8 mouse cellular contexts compared by ENCODE assay signal in the genomic region with DNA sequence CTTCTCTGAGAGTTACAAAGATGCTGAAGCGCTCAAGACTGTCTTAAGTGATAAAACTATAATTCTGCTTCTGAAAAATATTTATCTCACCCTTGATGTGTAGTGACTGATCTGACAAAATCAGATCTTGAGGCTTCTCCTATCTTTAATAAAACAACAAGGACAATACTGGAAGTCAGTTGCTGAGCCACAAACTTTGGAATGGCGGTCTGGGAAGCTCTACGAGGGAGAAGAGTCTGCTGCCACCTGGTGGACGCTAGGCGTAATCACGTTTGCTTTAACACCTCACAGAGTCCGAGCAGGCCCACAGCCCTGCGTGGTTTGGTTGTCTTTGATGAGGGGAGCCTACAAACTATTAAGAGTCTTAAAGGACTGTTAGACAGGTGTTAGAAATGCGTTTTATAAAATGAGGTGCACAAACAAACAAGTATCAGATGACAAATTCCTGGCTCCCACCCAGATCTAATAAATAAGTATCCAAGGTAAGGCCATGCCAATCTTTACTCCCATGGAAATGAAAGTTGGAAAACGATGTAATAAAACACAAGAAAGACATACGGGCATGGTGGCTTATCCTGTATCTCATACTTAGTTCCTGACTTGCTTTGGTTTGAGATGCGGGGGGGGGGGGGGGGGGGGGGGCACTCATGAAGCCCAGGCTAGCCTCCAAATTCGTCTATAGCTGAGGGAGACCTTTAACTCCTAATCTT.
A peak's percentile ranks its signal among the peaks of the same experiment; 100 is the strongest.
DNase-seq lines count a peak whose midpoint lies in the region; ATAC-seq and TF ChIP-seq lines count a peak whose summit lies in the region.

No protein-coding gene starts in this region.

- WGBS in intestine, embryonic 16.5 days = 26% methylated on average over 12 of the region's 13 CpGs
- 29% methylated on average over 12 of the region's 13 CpGs for WGBS in midbrain, embryonic 12.5 days
- WGBS in small intestine, adult 2 months = 20% methylated on average over 13 of the region's 13 CpGs

- peak; percentile 75 for ATAC-seq in intestine, embryonic 16.5 days
- peak; percentile 87 for ATAC-seq in midbrain, embryonic 12.5 days (ENCODE audit: low FRiP score, low read depth)

- TF ChIP-seq POLR2A in small intestine, adult 2 months (IDR thresholded peaks at IDR 0.05; ENCODE audit: low read depth, low read length) = no peak

- H3K27ac ChIP-seq in intestine, embryonic 16.5 days (ENCODE audit: low read length) = no peak overlapping the region
- no peak overlapping the region for H3K27ac ChIP-seq in midbrain, embryonic 12.5 days (replicated peaks)
- no peak overlapping the region for H3K27ac ChIP-seq in small intestine, adult 2 months (ENCODE audit: insufficient read depth, low read depth, low read length)

- H3K9ac ChIP-seq in intestine, embryonic 16.5 days (ENCODE audit: low read depth, low read length) = no peak overlapping the region
- H3K9ac ChIP-seq in midbrain, embryonic 12.5 days (replicated peaks) = no peak overlapping the region

- intact Hi-C loops in gastrocnemius, postnatal 14 days (cut with DNase I; ENCODE audit: low total_unique reads) = loop anchor here (5.0 to 10.0 kb wide), 2 partner anchors 129 to 161 kb away; no protein-coding TSS in a partner anchor
- intact Hi-C loops in left cerebral cortex, postnatal 10 days (cut with DNase I) = loop anchor here (5.0 kb wide), 2 partner anchors 121 to 166 kb away; partner anchors contain the start of gene Usp53

- no peak overlapping the region for H3K4me2 ChIP-seq in intestine, embryonic 16.5 days (ENCODE audit: low read depth, low read length)
- no peak overlapping the region for H3K4me2 ChIP-seq in midbrain, embryonic 12.5 days (replicated peaks)

- H3K4me1 ChIP-seq in intestine, embryonic 16.5 days (ENCODE audit: control insufficient read depth, insufficient read depth, low read length) = peaks cover 11% of the 10 kb centered on the region; the same call in 1 of the 2 replicates
- H3K4me1 ChIP-seq in midbrain, embryonic 12.5 days = no peaks in the 10 kb centered on the region
- no peaks in the 10 kb centered on the region for H3K4me1 ChIP-seq in small intestine, adult 2 months (ENCODE audit: control insufficient read depth, insufficient read depth, insufficient read length, low read length)

- DNase-seq in urinary bladder, postnatal 25 days (ENCODE audit: low spot score) = peak; percentile 72
- no peak for DNase-seq in urinary bladder, postnatal 10 days (ENCODE audit: low spot score)
- peak; percentile 56 to 72 for DNase-seq in cerebellum, postnatal 4 days (ENCODE audit: low spot score in 2 of 2)
- peak; percentile 76 for DNase-seq in gastrocnemius, postnatal 14 days
- DNase-seq in left cerebral cortex, postnatal 10 days (ENCODE audit: extremely low spot score in 1 of 2, low spot score in 2 of 2) = peak; percentile 77 to 79

- TF ChIP-seq CTCF in small intestine, adult 2 months (IDR thresholded peaks at IDR 0.05; ENCODE audit: extremely low read depth, insufficient read length, insufficient replicate concordance, low read depth, low read length) = peak; percentile 97

- no peaks in the 10 kb centered on the region for H3K36me3 ChIP-seq in intestine, embryonic 16.5 days (ENCODE audit: control insufficient read depth, insufficient read depth, low read length)
- no peaks in the 10 kb centered on the region for H3K36me3 ChIP-seq in midbrain, embryonic 12.5 days
- no peaks in the 10 kb centered on the region for H3K36me3 ChIP-seq in small intestine, adult 2 months (ENCODE audit: control insufficient read depth, insufficient read depth, low read length)

- H3K4me3 ChIP-seq in intestine, embryonic 16.5 days (ENCODE audit: low read length) = no peak overlapping the region
- H3K4me3 ChIP-seq in midbrain, embryonic 12.5 days = no peak overlapping the region
- H3K4me3 ChIP-seq in small intestine, adult 2 months (ENCODE audit: low read depth, low read length) = no peak overlapping the region

- no peaks in the 10 kb centered on the region for H3K27me3 ChIP-seq in intestine, embryonic 16.5 days (replicated peaks; ENCODE audit: control insufficient read depth, insufficient read depth, low read length)
- H3K27me3 ChIP-seq in midbrain, embryonic 12.5 days = no peaks in the 10 kb centered on the region
- no peaks in the 10 kb centered on the region for H3K27me3 ChIP-seq in small intestine, adult 2 months (ENCODE audit: control insufficient read depth, insufficient read depth, low read length)

- H3K9me3 ChIP-seq in intestine, embryonic 16.5 days (ENCODE audit: control insufficient read depth, low read length) = no peaks in the 10 kb centered on the region
- no peaks in the 10 kb centered on the region for H3K9me3 ChIP-seq in midbrain, embryonic 12.5 days
